Mouse (Mus musculus) testis, adult 10 weeks (tissue): ENCODE results near the gene Tardbp. TPM values are rescaled to one million over a fixed set of nuclear protein-coding genes. Genes with fewer than 3 reads are reported as not detected.

Experiments
- polyA plus RNA-seq: library from polyadenylated mRNA; stranded (reverse); fragments of 350-450 nt; fragmentation: Illumina TruSeq; extraction: RNeasy Lipid Tissue Mini Kit (QIAGEN cat#74804); gene quantifications from one replicate; pipeline ENCODE4 v1.2.3, GENCODE M21; 2014; ENCODE audit warnings: low read depth, low replicate concordance

Gene Tardbp
- polyA plus RNA-seq: 456 TPM

DNA sequence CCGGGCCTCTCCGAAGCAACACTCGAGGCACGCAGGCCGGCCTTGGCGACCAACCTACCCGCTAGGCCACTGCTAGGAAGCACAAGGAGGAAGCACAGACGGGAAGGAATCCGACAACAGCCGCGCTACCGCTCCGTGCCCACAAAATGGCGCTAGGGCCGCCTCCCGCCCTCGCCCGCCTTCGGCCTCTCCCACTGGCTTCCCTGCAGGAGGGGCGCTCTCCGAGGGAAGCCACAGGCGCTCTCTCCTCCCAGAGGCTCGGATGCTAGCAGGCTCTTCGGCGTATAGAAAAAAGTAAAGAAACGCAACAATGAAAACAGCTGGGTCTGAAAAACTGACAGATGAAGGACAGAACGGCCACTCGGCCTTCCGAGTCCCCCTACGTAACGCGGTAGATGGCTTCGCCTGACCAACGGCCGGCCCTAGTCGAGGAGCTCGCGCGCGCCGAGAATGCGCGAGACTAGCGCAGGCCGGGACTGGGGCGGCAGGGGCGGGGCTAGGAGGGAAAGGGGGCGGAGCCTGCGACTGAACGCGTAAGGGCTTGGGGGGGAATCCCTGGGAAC is at the start of gene Tardbp:
Gene Tardbp, minus strand, starts transcription at position 397 of the 563 bp plus-strand sequence.

DNA sequence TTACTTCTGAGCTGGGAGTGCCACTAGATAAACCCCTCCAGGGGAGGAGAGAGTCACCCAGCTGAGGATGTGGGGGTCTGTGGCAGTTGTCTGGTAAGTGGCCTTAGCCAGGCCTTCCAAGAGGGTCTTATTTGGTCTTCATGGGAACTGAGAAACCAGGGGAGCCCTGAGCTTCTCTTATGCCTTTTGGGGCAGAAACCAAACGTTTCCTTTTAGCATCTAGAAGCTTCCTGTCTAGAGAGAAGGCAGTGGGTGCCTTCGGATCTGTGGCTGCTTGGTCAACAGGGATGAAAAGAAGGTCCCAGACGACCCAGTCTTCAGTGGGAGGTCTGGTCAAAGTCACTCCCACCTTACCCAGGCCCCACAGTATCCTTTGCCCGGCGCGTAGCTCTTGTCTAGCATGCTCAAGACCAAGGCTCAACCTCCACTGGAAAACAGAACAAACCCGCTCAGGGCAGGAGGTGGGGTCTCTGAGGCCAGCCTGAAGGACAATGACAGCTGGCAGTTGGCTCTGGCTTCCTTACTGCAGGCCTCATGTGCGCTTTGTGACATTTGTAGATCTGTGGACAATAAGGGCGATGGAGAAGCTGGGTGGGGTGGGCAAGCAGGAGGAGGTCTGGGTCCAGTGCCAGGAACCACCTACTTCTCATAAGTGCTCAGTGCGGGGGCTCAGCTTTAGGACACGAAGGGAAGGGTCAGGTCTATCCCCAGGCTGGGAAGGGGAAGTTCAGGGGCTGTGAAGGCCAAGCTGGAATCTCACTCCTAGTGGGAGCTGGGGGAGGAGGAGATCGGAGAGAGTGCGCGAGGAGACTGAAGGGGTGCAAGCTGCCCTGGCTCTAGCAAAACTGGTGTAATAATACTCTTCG is 16.7 kb upstream of the Tardbp start, which contains the start of gene Gm572:
Gene Gm572, plus strand, starts transcription at position 27 of the 866 bp plus-strand sequence.

DNA sequence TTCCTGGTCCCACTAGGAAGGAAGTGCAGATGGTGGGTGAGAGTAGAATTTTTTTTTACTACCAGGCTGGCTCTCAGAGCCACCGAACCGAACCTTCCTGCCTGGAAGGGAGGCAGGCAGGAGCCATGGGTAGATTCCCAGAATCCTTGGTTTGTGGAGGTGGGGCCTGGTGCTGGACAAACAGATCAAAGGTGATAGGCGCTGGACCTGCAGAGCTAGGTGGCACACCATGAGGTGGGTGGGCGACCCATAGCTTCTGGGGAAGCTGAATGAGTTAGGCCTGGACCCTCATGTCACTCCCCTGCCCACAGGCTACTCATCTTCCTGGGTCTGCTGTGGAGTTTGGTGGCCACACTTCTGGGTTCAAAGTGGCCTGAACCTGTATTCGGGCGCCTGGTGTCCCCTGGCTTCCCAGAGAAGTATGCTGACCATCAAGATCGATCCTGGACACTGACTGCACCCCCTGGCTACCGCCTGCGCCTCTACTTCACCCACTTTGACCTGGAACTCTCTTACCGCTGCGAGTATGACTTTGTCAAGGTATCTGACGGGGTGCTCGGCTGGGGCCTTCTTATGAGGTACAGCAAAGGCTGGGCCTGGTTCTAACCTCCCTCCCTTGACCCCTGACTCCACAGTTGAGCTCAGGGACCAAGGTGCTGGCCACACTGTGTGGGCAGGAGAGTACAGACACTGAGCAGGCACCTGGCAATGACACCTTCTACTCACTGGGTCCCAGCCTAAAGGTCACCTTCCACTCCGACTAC is 24.3 kb downstream of the Tardbp start, which contains the start of gene Masp2:
Gene Masp2, plus strand, starts transcription at position 198 of the 764 bp plus-strand sequence.

DNA sequence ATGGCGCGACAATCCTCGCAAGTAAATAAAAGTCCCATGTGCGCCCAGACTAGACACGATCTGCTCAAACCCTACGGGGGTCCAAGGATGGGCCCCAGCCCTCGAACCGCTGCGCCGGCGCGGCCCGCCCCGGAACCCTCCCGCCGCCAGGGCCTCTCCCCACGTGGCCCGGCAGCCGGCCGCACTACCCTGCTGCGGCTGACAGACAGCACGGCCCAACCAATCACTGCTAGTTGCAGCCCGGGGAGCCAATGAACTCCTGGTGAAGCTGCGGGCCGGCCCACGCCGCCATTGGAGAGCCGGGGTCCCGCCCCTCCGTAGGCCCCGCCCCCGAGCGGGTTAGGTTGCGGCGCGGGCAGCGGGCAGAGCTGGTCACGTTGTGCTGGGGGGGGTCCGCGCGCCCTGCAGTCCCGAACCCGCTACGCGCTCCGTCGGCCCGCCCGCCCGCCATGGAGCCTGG is 35.6 kb downstream of the Tardbp start, which contains the start of gene Srm:
Gene Srm, plus strand, starts transcription at position 333 of the 460 bp plus-strand sequence.

Other genes with a start within 250 kb of the Tardbp start
- gene Ubiad1, start 182.2 kb downstream of the Tardbp start, polyA plus RNA-seq: 2.5 TPM
- gene Mtor, start 178.4 kb downstream of the Tardbp start, polyA plus RNA-seq: 15.2 TPM
- 3.3 TPM for gene Angptl7, start 126.6 kb downstream of the Tardbp start, polyA plus RNA-seq
- 19.0 TPM for gene Exosc10, start 68.6 kb downstream of the Tardbp start, polyA plus RNA-seq
- not detected for gene Srm, start 35.5 kb downstream of the Tardbp start, polyA plus RNA-seq
- gene Masp2, start 24.5 kb downstream of the Tardbp start, polyA plus RNA-seq: not detected
- gene Gm572, start 16.3 kb upstream of the Tardbp start, polyA plus RNA-seq: not detected
- 1.7 TPM for gene Casz1, start 177.4 kb upstream of the Tardbp start, polyA plus RNA-seq